Mouse (Mus musculus) spleen, adult 2 months (tissue): ENCODE measurements around the gene Dcun1d3. TPM values are rescaled to one million over a fixed set of nuclear protein-coding genes. Genes with fewer than 3 reads are reported as not detected.

Experiments used
- DNase-seq, 2 experiments: peaks; one replicate each; pipeline versions ENCODE4 v3.0.0 to v3.0.0-alpha.2; 2012 to 2021; ENCODE audit warnings: low spot score in 2 of 2, low read depth in 1 of 2
- H3K27ac ChIP-seq: fragments of 200-500 bp; 2 replicates; pipeline ENCODE4 v1.5.1; 2012; ENCODE audit warnings: low read length, inconsistent platforms; ENCODE audit not compliant: insufficient read depth
- H3K27me3 ChIP-seq: fragments of 200-500 bp; 2 replicates; pipeline ENCODE4 v1.6.1; 2012; ENCODE audit warnings: mild to moderate bottlenecking, moderate library complexity, low read length, inconsistent platforms; ENCODE audit not compliant: control insufficient read depth, insufficient read depth
- H3K36me3 ChIP-seq: fragments of 200-500 bp; 2 replicates; pipeline ENCODE4 v1.6.1; 2012; ENCODE audit warnings: mild to moderate bottlenecking, low read length, inconsistent platforms; ENCODE audit not compliant: control insufficient read depth, insufficient read depth
- H3K4me1 ChIP-seq: fragments of 200-500 bp; 2 replicates; pipeline ENCODE4 v1.6.1; 2011; ENCODE audit warnings: inconsistent platforms; ENCODE audit not compliant: control insufficient read depth, insufficient read depth, insufficient read length
- H3K4me3 ChIP-seq: fragments of 200-500 bp; 2 replicates; pipeline ENCODE4 v1.5.1; 2011; ENCODE audit warnings: mild to moderate bottlenecking, inconsistent platforms; ENCODE audit not compliant: insufficient read depth, insufficient read length; ENCODE audit errors: extremely low read depth
- CTCF ChIP-seq: fragments of 200-500 bp; IDR thresholded peaks from 2 replicates; pipeline ENCODE4 v1.5.1; 2011; ENCODE audit warnings: mild to moderate bottlenecking, inconsistent platforms; ENCODE audit not compliant: insufficient read depth, insufficient read length, insufficient replicate concordance; ENCODE audit errors: extremely low read depth
- POLR2A ChIP-seq: fragments of 200-500 bp; IDR thresholded peaks from 2 replicates; pipeline ENCODE4 v1.6.1; 2011; ENCODE audit warnings: low read depth, low read length, inconsistent platforms
- WGBS: fragments of 180-500 bp; shearing (Covaris S2); methylation state at CpG from one replicate; pipeline ENCODE4 v1.1.7; 2018; 5-methylcytosine and 5-hydroxymethylcytosine counted together
- polyA plus RNA-seq: library from polyadenylated mRNA; depleted of rRNA; stranded (reverse); fragments of >200 nt; gene quantifications from 2 replicates; pipeline ENCODE4 v1.2.3, GENCODE M21; 2012

Gene Dcun1d3
- polyA plus RNA-seq, 1 experiment = 3.1 TPM

DNA sequence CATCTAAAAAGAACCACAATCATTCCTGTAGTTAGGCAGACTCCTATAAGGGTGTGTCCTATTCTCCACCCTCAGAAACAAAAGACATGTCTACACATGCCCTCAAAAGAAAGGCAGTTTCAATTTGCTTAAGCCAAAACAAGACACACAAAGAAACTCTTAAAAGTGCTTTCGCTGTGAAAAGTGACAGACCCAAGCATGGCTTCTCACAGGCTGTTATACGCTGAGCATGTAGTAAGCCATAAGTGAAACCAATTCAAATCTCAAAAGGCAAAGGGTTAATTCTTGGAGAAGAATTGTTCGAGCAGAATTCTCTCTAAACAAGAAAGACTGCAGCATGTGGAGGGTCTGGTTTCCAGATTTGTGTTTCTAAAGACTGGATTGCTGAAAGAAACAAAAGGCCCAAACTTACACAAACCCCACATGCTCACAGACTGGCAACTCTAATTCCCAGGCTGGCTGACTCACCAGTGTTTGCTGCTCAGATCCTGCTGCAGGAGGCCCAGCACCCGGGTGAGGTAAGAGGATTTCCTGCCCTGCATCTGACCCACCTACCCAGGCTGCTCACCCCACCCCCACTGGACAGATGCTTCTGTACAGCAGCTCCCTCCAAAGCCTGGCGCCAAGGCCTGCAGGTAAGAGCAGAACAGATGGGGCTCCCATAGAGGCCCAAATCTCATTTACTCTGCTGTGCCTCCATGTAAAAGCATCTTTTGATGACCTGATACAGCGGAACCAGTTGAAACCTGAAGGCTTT is 34.6 kb downstream of the Dcun1d3 start:
- Histone ChIP-seq H3K27ac (no peak overlapping the region), H3K4me3 (no peak overlapping the region), H3K27me3 (no peaks in the 10 kb centered on the region), H3K4me1 (no peaks in the 10 kb centered on the region; the same call in 1 of the 2 replicates), H3K36me3 (peaks cover 10% of the 10 kb centered on the region)
- peak; percentile 11 to 27 for DNase-seq
- no peak for TF ChIP-seq CTCF
- TF ChIP-seq POLR2A = no peak
- WGBS = 39% methylated on average over 6 of the region's 6 CpGs

- H3K36me3 ChIP-seq = peaks cover 10% of the 10 kb centered on the region
- no peak overlapping the region for H3K4me3 ChIP-seq
- no peak for DNase-seq
- TF ChIP-seq CTCF (no peak), POLR2A (no peak)
- H3K27me3 ChIP-seq = no peaks in the 10 kb centered on the region
- no peak overlapping the region for H3K27ac ChIP-seq
- H3K4me1 ChIP-seq = no peaks in the 10 kb centered on the region; the same call in 1 of the 2 replicates
Observed at GRCm38 (mm10) chr7:119860971-119861334, 35.1 kb downstream of the Dcun1d3 start.

- WGBS = 83% methylated on average over 2 of the region's 2 CpGs
- H3K4me1 ChIP-seq = no peaks in the 10 kb centered on the region; the same call in 1 of the 2 replicates
- no peak overlapping the region for H3K27ac ChIP-seq
- peaks cover 10% of the 10 kb centered on the region for H3K36me3 ChIP-seq
- DNase-seq = no peak
- TF ChIP-seq CTCF (no peak), POLR2A (no peak)
- H3K27me3 ChIP-seq = no peaks in the 10 kb centered on the region
- no peak overlapping the region for H3K4me3 ChIP-seq
Observed at GRCm38 (mm10) chr7:119860554-119860953, 35.5 kb downstream of the Dcun1d3 start.

DNA sequence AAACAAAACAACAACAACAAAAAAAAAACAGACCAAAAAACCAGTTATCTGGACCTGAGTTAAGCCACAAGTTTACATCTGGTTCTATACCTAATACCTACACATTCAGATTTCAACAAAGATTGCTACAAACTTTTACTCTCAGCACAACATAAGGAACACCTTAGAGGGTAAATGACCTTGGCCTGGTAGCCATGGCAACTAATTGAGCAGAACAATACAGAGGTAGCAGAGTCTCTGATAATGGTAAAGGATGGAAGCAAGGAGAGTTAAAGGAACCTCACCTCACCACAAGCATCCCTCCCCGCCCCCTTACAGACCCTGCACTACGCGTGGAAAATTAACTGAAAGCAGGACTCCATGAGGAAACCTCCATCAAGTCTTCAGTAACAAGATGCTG is 36.0 kb downstream of the Dcun1d3 start:
- H3K4me3 ChIP-seq = no peak overlapping the region
- peaks cover 10% of the 10 kb centered on the region for H3K36me3 ChIP-seq
- no peaks in the 10 kb centered on the region; the same call in 1 of the 2 replicates for H3K4me1 ChIP-seq
- no peak for DNase-seq
- WGBS = 81% methylated on average over 3 of the region's 3 CpGs
- TF ChIP-seq CTCF = no peak
- TF ChIP-seq POLR2A = no peak
- H3K27me3 ChIP-seq = no peaks in the 10 kb centered on the region
- H3K27ac ChIP-seq = no peak overlapping the region

- no peak for DNase-seq
- Histone ChIP-seq H3K27me3 (no peaks in the 10 kb centered on the region), H3K4me3 (no peak overlapping the region), H3K27ac (no peak overlapping the region), H3K36me3 (peaks cover 10% of the 10 kb centered on the region), H3K4me1 (no peaks in the 10 kb centered on the region; the same call in 1 of the 2 replicates)
- TF ChIP-seq POLR2A = no peak
- 82% methylated on average over 6 of the region's 6 CpGs for WGBS
Observed at GRCm38 (mm10) chr7:119859476-119859875, 36.6 kb downstream of the Dcun1d3 start.

DNA sequence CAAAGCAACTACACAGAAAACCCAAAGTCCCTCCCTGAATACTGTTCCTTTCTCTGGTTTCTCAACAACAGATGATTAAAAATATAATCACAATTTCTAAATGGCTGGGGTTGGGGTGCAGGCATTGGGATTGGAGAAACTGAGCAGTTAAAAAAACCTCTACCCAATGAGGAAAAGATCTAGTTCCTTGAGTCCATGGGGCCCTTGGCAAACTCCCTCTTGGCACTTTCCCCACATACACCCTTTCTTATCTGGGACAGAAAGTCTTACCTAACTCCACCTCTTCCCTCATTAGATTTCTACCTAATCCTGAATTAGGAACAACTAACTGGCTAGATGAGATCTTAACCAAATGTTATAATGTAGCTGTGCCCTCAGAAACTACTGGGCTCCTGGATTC is 41.1 kb downstream of the Dcun1d3 start:
- TF ChIP-seq POLR2A = no peak
- no peak for TF ChIP-seq CTCF
- Histone ChIP-seq H3K27ac (no peak overlapping the region), H3K27me3 (no peaks in the 10 kb centered on the region), H3K36me3 (peaks cover 10% of the 10 kb centered on the region), H3K4me3 (no peak overlapping the region), H3K4me1 (no peaks in the 10 kb centered on the region)
- DNase-seq = no peak

- TF ChIP-seq POLR2A (no peak), CTCF (no peak)
- H3K27ac ChIP-seq = no peak overlapping the region
- no peaks in the 10 kb centered on the region for H3K27me3 ChIP-seq
- WGBS = 79% methylated on average over 2 of the region's 2 CpGs
- H3K4me3 ChIP-seq = no peak overlapping the region
- no peak for DNase-seq
- peaks cover 10% of the 10 kb centered on the region for H3K36me3 ChIP-seq
- no peaks in the 10 kb centered on the region for H3K4me1 ChIP-seq
Observed at GRCm38 (mm10) chr7:119854362-119854761, 41.7 kb downstream of the Dcun1d3 start.
